Mouse (Mus musculus) lung, postnatal 0 days (tissue): ENCODE results near the gene H2al1b.

Experiments
- CTCF ChIP-seq: IDR thresholded peaks from 2 replicates; pipeline ENCODE4 v1.5.1; 2016; ENCODE audit warnings: antibody characterized with exemption, mild to moderate bottlenecking
- EP300 ChIP-seq: IDR thresholded peaks from 2 replicates; pipeline ENCODE4 v1.6.1; 2016; ENCODE audit warnings: antibody characterized with exemption, mild to moderate bottlenecking, control low read depth

GRCm38 (mm10) chrX:11280741-11281140 is 21.5 kb upstream of the H2al1b start:
- TF ChIP-seq CTCF, result no peak
- no peak for TF ChIP-seq EP300
